Mouse (Mus musculus): Measurements from ENCODE around the gene Zfp64. TPM values are rescaled to one million over a fixed set of nuclear protein-coding genes. Genes with fewer than 3 reads are reported as not detected.

The Zfp64 gene
- 30.1 TPM for polyA plus RNA-seq (2017; shearing (Covaris generic))

DNA sequence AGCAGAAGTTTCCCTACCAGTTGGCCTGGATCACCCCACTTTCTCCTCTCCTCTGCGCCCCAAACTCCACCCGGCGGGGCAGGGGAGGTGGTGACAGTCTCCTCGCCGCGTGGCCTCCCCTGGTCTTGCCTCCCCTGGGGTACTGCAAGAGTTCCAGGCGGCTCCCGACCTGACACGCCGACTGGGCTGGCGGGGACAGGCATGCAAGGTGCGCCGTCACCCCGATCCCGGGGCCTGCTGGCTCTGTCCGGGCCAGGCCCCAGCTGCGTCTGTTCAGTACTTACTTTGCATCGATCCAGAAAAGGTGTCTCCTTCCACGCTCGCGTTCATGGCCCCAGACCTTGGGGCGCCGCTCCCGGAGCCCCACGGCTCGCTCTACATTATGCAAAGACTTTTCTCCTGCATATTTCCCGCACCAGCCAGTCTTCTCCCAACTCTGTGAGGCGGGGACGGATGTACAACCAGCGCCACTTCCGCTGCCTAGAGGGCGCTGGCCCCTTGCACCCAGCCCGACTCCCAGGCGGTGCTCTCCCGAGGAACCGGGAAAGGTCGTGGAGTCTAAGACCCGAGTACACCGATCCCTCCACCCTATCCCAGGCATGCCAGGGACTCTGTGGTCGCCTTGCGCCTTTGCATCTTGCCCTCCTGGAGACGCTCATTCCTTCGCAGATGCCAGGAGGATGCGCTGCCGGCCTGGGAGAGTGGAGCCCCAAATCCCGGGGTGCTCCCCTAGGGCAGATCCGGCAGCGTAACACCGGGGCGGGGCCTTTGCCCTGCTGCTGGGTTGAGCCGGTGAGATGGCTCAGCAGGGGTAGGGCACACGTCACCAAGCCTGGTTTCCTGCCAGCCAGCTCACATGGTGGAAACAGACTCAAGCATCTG, at the start of gene Zfp64:
Gene Zfp64, minus strand, starts transcription at position 753 of the 882 bp plus-strand sequence.

Other genes with a start within 250 kb of the Zfp64 start
- 18.2 TPM for gene Atp9a, start 213.2 kb downstream of the Zfp64 start, polyA plus RNA-seq (2017; shearing (Covaris generic))
- not detected for gene Sall4, start 187.6 kb downstream of the Zfp64 start, polyA plus RNA-seq (2017; shearing (Covaris generic))